Mouse (Mus musculus): Measurements from ENCODE around the gene Rps13. TPM values are rescaled to one million over a fixed set of nuclear protein-coding genes. Genes with fewer than 3 reads are reported as not detected.

Gene Rps13
- total RNA-seq, 2 experiments from 2014 or later: 223 to 244 TPM

DNA sequence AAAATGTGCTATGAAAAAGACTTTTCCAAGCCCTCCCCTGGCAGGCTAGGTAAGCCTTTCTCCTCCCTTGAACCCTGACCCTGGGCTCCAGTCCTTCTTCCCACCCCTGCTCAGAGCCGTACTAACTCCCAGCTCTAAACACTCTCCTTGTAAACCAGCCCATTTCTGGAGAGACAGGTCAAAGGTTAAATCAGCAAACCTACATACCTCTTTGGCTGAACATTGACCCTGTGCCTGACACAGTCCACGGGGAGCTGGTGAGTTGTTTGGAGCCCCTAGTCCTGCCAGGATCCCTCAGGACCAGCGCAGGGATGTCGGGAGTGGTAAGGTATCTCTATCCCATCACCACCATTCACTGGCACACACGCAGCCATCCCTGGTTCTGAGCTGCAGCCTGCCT lies 41.6 kb downstream of the Rps13 start:
- DNase-seq: no peak

DNA sequence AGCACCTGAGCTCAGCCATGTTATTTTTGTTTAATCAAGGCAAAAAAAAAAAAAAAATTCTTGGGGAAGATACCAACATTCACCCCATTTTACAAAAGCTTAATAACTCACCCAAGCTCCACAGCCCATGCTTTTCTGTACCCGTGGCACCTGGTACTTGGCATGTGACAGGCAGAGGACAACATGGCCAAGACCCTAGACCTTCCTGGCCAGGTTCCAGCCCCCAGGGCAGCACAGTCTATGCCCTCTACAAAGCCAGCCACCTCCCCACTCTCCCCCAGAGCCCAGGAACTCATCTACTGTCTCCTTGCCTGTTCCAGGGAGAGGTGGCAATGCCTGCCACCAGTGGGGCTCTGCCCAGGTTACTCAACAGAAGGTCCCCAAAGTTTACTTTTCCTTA lies 43.4 kb downstream of the Rps13 start:
- no peak for DNase-seq

DNA sequence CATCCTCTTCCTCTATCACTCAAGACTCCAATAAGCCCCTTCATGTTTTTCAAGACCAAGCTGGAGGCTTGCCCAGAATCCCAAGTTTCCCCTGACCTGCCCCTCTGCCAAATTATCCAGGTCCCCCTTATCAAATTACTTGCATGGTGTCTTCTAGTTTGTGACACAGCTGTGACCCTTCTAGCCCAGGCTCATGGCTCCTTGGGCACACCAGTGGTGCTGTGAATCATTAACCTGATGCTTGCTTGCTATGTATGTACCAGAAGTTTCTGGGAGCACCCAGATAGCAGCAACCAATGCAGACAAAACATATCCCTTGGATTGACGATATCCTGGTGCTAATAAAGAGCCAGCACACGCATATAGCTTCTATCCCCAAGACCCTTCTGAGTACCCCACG lies 45.0 kb downstream of the Rps13 start:
- no peak for DNase-seq

DNA sequence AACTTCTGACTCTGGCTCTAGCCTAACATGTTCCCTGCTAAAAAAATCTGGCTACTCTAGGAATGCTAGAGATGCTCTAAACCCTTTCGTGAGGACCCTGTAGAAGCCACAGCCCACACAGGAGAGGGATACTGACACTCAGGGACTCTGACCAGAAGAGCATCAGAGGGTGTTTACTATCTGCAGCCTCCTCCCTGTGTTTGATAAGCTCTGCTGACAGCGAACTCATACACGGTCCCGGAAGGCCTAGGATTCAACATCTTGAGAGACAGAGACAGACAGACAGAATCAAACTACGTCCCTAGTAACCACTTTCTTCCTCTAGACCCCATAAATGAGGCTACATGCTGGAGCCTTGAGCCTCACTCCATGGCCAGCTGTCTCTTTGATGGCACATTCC lies 46.0 kb downstream of the Rps13 start:
- no peak for DNase-seq

DNA sequence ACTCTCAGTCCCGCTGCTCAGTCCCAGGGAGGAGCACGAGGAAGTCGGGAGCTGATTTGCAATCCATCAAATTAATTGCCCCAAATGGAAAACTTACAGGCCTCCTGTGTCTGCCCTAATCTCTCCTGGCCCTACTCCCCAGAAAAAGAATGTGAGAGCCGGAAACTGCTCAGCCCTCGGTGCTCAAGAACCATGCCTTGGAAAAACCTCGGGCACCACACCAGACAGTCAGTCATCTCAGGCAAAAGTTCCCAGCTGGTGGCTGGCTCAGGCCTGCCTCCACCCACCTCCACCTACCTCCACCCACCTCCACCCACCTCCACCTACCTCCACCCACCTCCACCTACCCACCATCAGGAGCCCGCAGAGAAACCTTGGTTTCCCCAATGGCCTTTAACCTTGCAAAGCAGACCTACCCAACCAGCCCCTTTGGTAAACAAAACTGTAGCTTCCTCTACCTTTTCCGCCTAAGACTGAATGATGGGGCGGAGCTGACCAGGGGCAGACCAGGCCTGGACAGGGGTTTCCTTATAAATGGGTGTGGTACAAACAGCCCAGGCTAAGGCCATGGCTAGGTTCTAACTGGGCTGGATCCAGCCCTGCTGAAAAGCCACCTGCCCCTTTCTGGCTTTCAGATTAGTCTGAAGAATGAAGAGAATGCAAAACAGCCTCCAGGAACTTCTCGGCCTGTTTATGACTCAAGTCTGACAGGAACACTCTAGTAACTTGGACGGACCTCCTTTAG lies 47.2 kb downstream of the Rps13 start:
- no peak for DNase-seq

DNA sequence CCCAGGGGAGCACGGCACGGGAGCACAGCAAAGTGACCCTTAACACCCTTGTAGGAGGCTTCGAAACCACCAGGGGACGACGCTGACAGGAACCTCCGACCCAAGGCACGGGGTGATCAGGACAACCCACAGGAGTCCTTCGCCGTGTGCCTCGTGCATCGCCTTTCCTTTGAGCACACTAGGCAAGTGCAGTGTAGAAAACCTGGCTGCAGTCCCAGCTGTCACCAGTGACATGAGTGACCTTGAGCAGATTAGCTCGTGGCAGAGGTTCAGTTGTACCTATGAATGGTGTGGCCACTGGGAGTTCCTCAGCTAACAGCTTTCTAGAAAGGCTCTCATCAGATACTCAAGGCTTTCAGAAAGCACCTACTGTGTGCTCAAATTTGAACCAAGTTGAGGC lies 47.8 kb downstream of the Rps13 start:
- no peak for DNase-seq

DNA sequence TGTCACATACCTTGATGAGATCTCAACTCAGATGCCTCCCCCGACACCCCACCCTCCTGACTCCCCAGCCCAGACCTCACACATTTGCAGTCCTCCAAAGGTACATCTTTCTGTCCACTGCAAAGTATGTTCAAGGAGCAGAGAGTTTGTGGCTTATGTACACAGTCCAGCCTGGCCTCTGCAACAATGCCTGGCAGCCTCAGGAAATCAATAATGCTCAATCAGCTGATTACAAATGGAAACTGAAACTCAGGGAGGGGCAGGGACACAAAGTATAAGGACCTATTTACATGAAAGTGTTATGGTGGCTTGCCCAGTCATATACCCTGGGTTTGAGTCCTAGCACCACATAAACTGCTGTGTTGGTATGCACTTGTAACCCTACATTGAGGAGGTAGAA lies 48.8 kb downstream of the Rps13 start:
- no peak for DNase-seq

DNA sequence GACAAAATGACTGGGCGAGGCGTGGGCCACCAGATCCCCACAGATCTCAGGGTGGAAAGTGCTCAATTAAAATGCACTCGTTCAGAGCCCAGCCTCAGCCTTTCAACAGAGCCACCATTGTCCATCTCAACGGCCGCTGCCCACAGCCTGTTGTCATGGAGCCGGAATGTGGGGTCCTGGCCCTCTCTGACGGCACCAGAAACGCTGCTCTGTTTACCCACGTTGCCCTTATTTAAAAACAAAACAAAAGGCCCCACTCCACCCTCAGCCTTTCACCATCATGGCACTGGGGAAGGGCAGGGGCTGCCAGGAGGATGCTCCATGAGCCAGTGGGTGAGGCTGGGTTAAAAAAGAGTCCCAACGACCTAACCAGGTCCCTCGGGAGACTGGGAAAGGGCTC lies 51.2 kb downstream of the Rps13 start:
- DNase-seq: peak; percentile 23 to 40

Other genes starting within 250 kb of the Rps13 start
- 1 to 10 TPM; 2.6 to 4.7 TPM for gene Gm4353, start 249.6 kb downstream of the Rps13 start, total RNA-seq (2021)
- gene Plekha7, start 25.8 kb downstream of the Rps13 start, total RNA-seq (2021): 10 to 100 TPM; 16.3 to 20.5 TPM
- gene Pik3c2a, start 109.3 kb upstream of the Rps13 start, total RNA-seq (2021): 10 to 100 TPM; 28.5 to 30.0 TPM
- 10 to 100 TPM; 25.4 to 25.6 TPM for gene Nucb2, start 170.2 kb upstream of the Rps13 start, total RNA-seq (2021)

Measured in layer of hippocampus, postnatal 36 days (tissue).